Mouse (Mus musculus): ENCODE measurements around the gene Gdnf. TPM values are rescaled to one million over a fixed set of nuclear protein-coding genes. Genes with fewer than 3 reads are reported as not detected.

The Gdnf gene
- polyA plus RNA-seq, 1 experiment: not detected

DNA sequence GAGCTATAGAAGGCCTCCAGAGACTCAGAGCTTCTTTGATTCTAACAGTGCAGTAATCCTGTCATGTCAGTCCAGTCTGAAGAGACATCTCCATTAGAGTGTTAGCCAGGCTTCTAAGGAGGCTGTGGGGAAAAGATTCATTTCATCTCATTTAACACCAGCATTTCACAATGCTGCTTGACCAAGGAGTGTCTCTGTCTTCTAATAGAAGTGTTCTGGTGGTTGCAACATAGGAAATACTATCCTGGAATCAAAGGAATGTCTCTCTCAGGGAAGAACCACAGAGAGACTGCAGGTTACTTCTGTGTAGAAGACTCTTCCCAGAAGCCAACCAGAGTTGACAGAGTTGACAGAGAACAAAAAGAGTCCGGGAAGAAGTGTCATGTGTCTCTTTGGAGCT lies 31.0 kb downstream of the Gdnf start:
- H3K9ac ChIP-seq (ENCODE audit: low read depth, poor library complexity, severe bottlenecking): no peak overlapping the region
- H3K27me3 ChIP-seq (ENCODE audit: control insufficient read depth, insufficient read depth, low read length, poor library complexity, severe bottlenecking): no peaks in the 10 kb centered on the region
- no peaks in the 10 kb centered on the region for H3K9me3 ChIP-seq (replicated peaks; ENCODE audit: control insufficient read depth, insufficient read depth, low read length, poor library complexity, severe bottlenecking)
- no peak overlapping the region for H3K27ac ChIP-seq (ENCODE audit: insufficient read depth, low read length)
- no peak for TF ChIP-seq EP300 (IDR thresholded peaks at IDR 0.05; ENCODE audit: insufficient read depth, low read depth, low read length)
- H3K4me1 ChIP-seq (ENCODE audit: control insufficient read depth, insufficient read depth, low read length): no peaks in the 10 kb centered on the region
- no peak overlapping the region for H3K4me3 ChIP-seq (ENCODE audit: low read depth, low read length)
- H3K36me3 ChIP-seq (ENCODE audit: control insufficient read depth, insufficient read depth, low read length, poor library complexity, severe bottlenecking): no peaks in the 10 kb centered on the region

DNA sequence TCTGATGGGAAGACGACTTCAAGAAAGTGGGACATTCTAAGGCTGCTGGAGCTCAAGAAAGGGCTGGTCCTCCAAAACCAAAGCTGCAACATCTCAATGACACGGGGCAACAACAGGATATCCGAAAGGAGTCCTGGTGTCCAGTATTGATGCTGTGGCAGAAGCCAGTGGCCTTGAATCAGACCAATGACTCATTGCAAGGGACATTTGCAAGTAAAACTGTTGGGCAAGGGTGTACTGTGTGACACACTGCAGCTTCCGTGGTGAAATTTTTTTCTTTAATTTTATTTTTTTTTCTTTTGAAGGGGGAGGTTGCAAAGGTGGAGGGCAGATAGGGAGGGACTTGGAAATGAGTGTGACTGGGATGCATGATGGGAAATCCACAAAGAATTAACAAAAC lies 31.8 kb downstream of the Gdnf start:
- Histone ChIP-seq H3K27ac (ENCODE audit: insufficient read depth, low read length) (no peak overlapping the region), H3K4me1 (ENCODE audit: control insufficient read depth, insufficient read depth, low read length) (no peaks in the 10 kb centered on the region), H3K9ac (ENCODE audit: low read depth, poor library complexity, severe bottlenecking) (no peak overlapping the region), H3K9me3 (replicated peaks; ENCODE audit: control insufficient read depth, insufficient read depth, low read length, poor library complexity, severe bottlenecking) (no peaks in the 10 kb centered on the region), H3K4me3 (ENCODE audit: low read depth, low read length) (no peak overlapping the region), H3K36me3 (ENCODE audit: control insufficient read depth, insufficient read depth, low read length, poor library complexity, severe bottlenecking) (no peaks in the 10 kb centered on the region), H3K27me3 (ENCODE audit: control insufficient read depth, insufficient read depth, low read length, poor library complexity, severe bottlenecking) (no peaks in the 10 kb centered on the region)
- TF ChIP-seq EP300 (IDR thresholded peaks at IDR 0.05; ENCODE audit: insufficient read depth, low read depth, low read length) (no peak), CTCF (IDR thresholded peaks at IDR 0.05; ENCODE audit: low read depth, low read length) (no peak), POLR2A (IDR thresholded peaks at IDR 0.05; ENCODE audit: insufficient read depth, low read length) (no peak)

DNA sequence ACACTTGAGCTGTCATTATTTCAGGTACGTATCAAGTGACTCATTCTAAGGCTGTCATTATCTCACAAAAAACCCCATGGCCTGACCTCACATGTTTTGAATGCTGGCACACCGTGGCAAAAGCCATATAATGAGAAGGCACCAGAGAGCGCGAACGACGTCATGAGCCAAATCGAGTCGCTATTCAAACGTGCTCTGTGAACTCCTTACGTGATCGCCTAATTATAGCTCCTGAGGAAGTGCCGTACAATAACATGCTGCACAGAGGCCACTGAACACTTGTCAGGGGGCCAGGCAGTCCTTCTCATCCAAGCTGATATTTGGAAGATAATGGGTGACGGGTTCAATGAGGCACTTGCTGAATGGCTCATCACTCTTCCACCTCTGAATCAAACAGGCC lies 46.8 kb downstream of the Gdnf start:
- Histone ChIP-seq H3K4me1 (ENCODE audit: control insufficient read depth, insufficient read depth, low read length) (no peaks in the 10 kb centered on the region), H3K4me3 (ENCODE audit: low read depth, low read length) (no peak overlapping the region), H3K9ac (ENCODE audit: low read depth, poor library complexity, severe bottlenecking) (no peak overlapping the region), H3K27me3 (ENCODE audit: control insufficient read depth, insufficient read depth, low read length, poor library complexity, severe bottlenecking) (no peaks in the 10 kb centered on the region), H3K36me3 (ENCODE audit: control insufficient read depth, insufficient read depth, low read length, poor library complexity, severe bottlenecking) (no peaks in the 10 kb centered on the region), H3K27ac (ENCODE audit: insufficient read depth, low read length) (no peak overlapping the region), H3K9me3 (replicated peaks; ENCODE audit: control insufficient read depth, insufficient read depth, low read length, poor library complexity, severe bottlenecking) (no peaks in the 10 kb centered on the region)
- TF ChIP-seq EP300 (IDR thresholded peaks at IDR 0.05; ENCODE audit: insufficient read depth, low read depth, low read length): no peak
- no peak for TF ChIP-seq POLR2A (IDR thresholded peaks at IDR 0.05; ENCODE audit: insufficient read depth, low read length)
- TF ChIP-seq CTCF (IDR thresholded peaks at IDR 0.05; ENCODE audit: low read depth, low read length): no peak

DNA sequence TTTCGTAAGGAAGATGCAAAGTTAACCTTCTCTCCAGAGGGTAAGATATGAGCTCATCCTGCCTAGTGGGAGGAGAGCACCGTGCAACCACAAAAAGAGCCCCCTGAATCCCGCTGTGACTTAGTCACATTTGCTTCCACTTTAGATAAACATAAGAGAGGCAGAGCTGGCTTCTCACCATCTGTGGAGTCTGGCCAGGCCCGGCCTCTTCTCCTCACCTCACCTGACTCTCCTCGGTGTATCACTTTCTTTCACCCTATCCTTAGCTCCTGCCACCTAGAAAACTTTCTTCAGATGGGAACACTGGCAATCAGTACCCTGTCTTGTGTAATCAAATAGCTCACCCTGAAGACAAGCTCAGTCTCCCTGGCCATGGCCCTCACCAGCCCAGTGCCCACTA lies 48.2 kb downstream of the Gdnf start:
- H3K9me3 ChIP-seq (replicated peaks; ENCODE audit: control insufficient read depth, insufficient read depth, low read length, poor library complexity, severe bottlenecking): no peaks in the 10 kb centered on the region
- H3K9ac ChIP-seq (ENCODE audit: low read depth, poor library complexity, severe bottlenecking): no peak overlapping the region
- H3K27ac ChIP-seq (ENCODE audit: insufficient read depth, low read length): no peak overlapping the region
- H3K36me3 ChIP-seq (ENCODE audit: control insufficient read depth, insufficient read depth, low read length, poor library complexity, severe bottlenecking): no peaks in the 10 kb centered on the region
- H3K4me3 ChIP-seq (ENCODE audit: low read depth, low read length): no peak overlapping the region
- no peaks in the 10 kb centered on the region for H3K27me3 ChIP-seq (ENCODE audit: control insufficient read depth, insufficient read depth, low read length, poor library complexity, severe bottlenecking)
- H3K4me1 ChIP-seq (ENCODE audit: control insufficient read depth, insufficient read depth, low read length): no peaks in the 10 kb centered on the region
- TF ChIP-seq EP300 (IDR thresholded peaks at IDR 0.05; ENCODE audit: insufficient read depth, low read depth, low read length) (no peak), POLR2A (IDR thresholded peaks at IDR 0.05; ENCODE audit: insufficient read depth, low read length) (no peak), CTCF (IDR thresholded peaks at IDR 0.05; ENCODE audit: low read depth, low read length) (no peak)

DNA sequence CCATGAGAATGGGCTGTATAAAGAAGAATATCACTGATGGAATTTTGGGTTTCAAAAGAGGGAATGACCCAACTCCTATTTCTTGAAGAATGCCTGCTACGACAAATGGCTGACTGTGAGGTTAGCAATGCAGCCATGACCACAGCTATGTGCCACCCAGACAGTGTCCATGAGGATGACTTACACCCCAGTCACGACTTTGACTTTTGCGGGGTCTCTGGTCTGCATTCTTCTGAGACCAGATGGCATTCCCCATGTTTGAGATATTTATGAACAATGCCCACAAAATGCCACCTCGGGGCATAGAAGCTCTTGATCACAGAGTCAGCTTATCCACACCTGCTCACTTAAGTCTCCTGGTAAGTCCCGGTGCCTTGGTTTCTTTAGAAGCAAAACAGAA lies 52.2 kb downstream of the Gdnf start:
- H3K27me3 ChIP-seq (ENCODE audit: control insufficient read depth, insufficient read depth, low read length, poor library complexity, severe bottlenecking): no peaks in the 10 kb centered on the region
- no peaks in the 10 kb centered on the region for H3K9me3 ChIP-seq (replicated peaks; ENCODE audit: control insufficient read depth, insufficient read depth, low read length, poor library complexity, severe bottlenecking)
- H3K36me3 ChIP-seq (ENCODE audit: control insufficient read depth, insufficient read depth, low read length, poor library complexity, severe bottlenecking): no peaks in the 10 kb centered on the region
- no peak overlapping the region for H3K4me3 ChIP-seq (ENCODE audit: low read depth, low read length)
- no peak overlapping the region for H3K27ac ChIP-seq (ENCODE audit: insufficient read depth, low read length)
- no peaks in the 10 kb centered on the region for H3K4me1 ChIP-seq (ENCODE audit: control insufficient read depth, insufficient read depth, low read length)
- no peak overlapping the region for H3K9ac ChIP-seq (ENCODE audit: low read depth, poor library complexity, severe bottlenecking)
- no peak for TF ChIP-seq CTCF (IDR thresholded peaks at IDR 0.05; ENCODE audit: low read depth, low read length)
- no peak for TF ChIP-seq POLR2A (IDR thresholded peaks at IDR 0.05; ENCODE audit: insufficient read depth, low read length)
- TF ChIP-seq EP300 (IDR thresholded peaks at IDR 0.05; ENCODE audit: insufficient read depth, low read depth, low read length): no peak

DNA sequence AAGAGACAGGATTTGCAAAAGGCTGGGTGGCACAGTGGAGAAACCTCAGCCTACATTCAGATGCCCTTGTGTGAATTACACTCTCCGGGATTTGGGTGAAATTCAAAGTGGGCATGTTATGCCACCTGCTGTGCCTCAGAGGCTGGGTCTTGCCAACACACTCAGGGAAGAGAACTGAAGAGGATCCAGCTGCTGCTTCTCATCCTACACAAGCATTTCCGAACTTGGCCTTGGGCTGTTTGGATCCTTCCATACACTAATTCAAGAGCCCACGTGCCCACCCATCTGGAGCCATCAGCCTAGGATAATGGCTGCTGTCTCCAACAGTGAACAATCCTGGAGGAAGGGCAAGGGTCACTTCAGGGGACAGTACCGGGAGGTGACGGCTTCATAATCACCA lies 52.7 kb downstream of the Gdnf start:
- H3K9me3 ChIP-seq (replicated peaks; ENCODE audit: control insufficient read depth, insufficient read depth, low read length, poor library complexity, severe bottlenecking): no peaks in the 10 kb centered on the region
- no peaks in the 10 kb centered on the region for H3K27me3 ChIP-seq (ENCODE audit: control insufficient read depth, insufficient read depth, low read length, poor library complexity, severe bottlenecking)
- no peak overlapping the region for H3K27ac ChIP-seq (ENCODE audit: insufficient read depth, low read length)
- TF ChIP-seq CTCF (IDR thresholded peaks at IDR 0.05; ENCODE audit: low read depth, low read length) (no peak), EP300 (IDR thresholded peaks at IDR 0.05; ENCODE audit: insufficient read depth, low read depth, low read length) (no peak), POLR2A (IDR thresholded peaks at IDR 0.05; ENCODE audit: insufficient read depth, low read length) (no peak)
- no peaks in the 10 kb centered on the region for H3K36me3 ChIP-seq (ENCODE audit: control insufficient read depth, insufficient read depth, low read length, poor library complexity, severe bottlenecking)
- H3K9ac ChIP-seq (ENCODE audit: low read depth, poor library complexity, severe bottlenecking): no peak overlapping the region
- no peak overlapping the region for H3K4me3 ChIP-seq (ENCODE audit: low read depth, low read length)
- no peaks in the 10 kb centered on the region for H3K4me1 ChIP-seq (ENCODE audit: control insufficient read depth, insufficient read depth, low read length)

Measured in ES-Bruce4 (cell line).